Mouse (Mus musculus): ENCODE results near the gene Pmepa1. TPM values are rescaled to one million over a fixed set of nuclear protein-coding genes. Genes with fewer than 3 reads are reported as not detected.

The Pmepa1 gene
- polyA plus RNA-seq, 1 experiment, result 93.7 TPM

DNA sequence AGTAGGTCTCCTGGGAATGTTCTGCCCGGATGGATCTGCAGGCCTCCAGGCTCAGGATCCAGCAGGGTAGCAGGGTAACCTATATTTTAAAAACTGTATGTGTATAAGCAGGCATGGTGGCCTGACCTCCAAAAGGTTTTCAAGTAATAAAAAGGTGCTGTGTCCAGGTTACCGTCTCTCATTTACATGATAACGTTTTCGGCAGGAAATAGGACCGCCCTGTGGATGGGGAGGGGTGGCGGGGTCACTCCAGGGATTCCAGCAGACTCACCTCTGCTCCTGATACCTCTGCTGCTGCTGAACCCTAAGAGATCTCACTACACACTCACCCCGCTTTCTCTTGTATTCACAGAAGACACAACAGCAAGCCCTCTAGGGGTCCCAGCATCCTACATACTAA, 50.4 kb downstream of the Pmepa1 start:
- no peak for DNase-seq (ENCODE audit: low read depth)

DNA sequence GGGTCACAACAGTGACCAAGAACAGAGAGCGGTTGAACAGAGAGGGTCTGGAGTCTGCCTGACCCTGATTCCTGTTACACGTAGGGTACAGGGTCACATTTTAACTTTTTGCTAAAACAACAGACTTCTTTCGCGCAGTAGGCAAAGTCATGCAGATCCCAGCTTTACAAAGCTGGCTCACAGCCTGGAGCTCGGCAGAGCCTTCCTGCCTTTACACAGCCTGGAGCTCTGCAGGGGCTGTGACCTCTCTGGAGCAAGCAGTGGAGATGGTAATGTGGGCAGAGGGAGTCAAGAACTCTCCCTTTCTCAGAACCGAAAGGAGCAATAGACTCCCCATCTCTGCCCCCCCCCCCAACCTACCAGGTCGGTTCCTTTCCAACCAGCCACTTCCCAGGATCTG, 51.5 kb downstream of the Pmepa1 start:
- no peak for DNase-seq (ENCODE audit: low read depth)

DNA sequence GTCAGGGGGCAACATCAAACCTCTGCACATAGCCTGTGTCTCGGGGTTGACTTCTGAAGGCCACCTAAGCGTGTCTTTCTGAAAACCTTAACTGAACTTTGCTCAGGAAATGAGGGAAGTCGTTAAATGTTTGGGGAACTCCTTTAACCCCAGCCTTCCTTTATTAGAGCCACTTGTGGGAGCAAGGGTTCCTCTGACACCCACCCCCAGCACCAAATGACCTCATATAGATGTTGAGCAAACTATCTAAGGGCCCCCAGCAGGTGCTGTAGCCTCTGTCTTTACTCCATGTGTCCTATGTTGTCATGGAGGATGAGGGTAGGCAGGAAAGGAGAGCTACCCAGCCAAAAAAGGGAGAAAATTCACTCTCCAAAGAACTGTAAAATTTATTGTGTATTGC, 52.2 kb downstream of the Pmepa1 start:
- DNase-seq (ENCODE audit: low read depth), result no peak

DNA sequence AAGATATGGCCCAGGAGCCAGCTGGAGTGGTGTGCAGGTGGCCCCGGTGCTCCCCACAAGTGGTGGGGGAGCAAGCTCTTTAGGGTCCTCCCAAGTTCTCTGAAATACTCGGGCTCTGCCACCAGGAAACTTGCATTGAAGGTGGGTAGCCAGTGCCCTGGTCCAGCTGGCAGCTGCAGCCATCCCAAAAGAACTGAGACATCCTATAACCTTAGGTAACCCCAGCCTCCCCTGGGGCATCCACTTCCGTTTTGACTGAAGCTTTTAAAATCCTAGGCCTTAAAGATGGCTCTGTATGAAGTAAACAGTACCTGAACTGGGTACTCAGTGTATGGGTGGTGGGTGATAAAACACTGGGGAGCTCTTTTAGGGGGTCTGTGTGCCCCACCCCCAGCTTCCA, 52.8 kb downstream of the Pmepa1 start:
- DNase-seq (ENCODE audit: low read depth), result no peak

DNA sequence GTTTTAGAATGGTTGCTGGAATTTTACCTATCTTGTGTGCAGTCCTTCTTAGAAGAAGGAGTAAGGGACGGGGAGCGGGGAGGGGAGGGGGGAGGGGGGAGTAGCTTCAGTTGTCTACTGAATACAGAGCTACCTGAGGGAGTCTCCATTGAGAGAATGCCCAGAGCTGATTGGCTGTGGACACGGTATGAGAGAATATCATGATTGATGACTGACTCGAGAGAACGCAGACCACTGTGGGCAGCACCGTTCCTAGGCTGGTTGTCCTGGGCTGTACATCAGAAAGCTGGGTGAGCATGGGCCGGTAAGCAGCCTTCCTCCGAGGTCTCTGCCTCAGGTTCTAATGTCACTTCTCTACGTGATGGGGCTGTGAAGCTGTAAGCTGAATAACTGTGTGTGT, 55.6 kb downstream of the Pmepa1 start:
- no peak for DNase-seq (ENCODE audit: low read depth)

DNA sequence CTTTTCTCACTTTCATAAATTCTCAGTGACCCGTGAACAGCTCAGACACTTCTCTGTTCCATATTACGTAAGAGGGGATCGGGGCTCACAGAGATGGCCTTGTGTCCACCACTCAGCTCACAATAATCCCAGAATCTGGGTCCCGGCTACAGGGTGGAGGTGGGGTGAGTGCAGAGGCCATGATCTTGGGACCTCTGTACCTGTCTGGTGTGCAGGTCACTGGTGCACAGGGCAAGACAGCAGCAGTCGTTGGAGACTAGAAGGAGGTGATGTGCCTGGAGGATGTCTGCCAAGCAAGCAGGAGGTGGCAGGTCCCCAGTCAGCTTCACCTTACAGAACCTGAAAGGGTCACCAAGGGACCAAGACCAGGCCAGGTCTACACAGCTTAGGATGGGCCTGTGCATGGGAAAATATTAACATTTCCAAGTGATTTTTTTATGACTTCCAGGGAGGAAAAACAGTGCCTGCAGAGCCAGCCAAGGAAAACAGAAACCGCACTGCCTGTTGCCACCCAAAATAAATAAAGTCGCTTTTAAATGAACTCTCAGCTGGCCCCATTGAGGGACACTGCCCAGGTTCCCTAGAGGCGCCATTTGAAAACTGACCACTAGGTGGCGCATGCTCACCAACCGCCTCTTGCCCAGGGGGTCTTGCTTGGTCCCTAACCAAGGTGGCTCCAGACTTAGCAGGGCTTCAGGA, 56.9 kb downstream of the Pmepa1 start:
- DNase-seq (ENCODE audit: low read depth), result no peak

DNA sequence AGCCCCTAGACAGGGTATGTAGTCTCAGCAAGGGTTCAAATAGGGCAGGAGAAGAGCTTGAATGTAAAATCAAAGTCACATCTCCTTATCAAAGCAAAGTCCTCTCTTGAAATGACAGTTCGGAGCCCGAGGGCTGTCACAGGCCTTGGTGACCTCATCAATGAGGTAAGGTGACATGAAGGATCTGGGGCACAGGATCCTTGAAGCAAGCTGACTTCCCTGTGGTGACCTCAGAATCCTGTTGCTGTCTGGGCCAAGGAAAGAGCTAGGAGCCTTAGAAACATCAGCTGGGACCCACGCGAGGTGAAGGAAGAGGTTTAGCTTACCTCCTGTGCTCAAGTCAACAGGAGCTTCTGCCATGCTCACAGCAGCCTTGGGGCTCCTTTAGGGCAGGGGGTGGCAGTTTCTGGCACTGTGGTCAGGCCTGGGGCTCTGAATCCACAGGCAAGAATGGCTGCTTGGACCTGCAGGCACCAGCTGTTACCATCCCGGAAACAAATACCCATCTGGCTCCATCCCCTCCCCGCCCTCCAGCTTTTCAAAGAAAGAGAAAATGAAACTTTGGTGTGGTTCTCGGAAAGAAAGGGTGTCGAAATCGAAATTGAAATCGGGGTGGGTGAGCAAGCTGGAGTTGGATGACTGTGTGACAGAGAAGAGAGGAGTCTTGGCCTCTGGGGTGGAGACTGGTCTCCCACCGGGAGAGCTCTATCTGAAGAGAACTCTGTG, 57.8 kb downstream of the Pmepa1 start, which contains the start of gene Zbp1:
TSS of gene Zbp1 (minus strand) at position 508 of the 726 bp plus-strand sequence.
- DNase-seq (ENCODE audit: low read depth), result no peak

DNA sequence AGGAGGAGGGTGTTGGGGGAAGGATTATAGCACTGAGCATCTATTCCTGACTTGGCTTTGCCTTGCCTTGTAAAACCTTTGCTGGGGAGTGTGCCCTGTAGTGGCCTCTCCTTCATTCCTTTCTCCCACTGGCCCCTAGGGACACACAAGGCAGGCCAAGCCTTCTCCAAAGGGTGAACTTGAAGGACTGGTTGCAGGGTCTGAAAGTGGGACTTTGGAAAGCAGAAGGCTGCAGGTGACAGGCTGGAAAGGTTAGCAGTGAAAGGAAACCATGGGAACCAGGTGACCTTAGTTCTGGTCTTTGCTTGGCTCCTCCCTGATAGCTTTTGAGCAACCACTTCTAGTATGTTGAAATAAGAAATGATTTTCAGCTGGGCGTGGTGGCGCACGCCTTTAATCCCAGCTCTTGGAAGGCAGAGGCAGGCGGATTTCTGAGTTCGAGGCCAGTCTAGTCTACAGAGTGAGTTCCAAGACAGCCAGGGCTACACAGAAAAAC, 58.5 kb downstream of the Pmepa1 start:
- DNase-seq (ENCODE audit: low read depth), result no peak

DNA sequence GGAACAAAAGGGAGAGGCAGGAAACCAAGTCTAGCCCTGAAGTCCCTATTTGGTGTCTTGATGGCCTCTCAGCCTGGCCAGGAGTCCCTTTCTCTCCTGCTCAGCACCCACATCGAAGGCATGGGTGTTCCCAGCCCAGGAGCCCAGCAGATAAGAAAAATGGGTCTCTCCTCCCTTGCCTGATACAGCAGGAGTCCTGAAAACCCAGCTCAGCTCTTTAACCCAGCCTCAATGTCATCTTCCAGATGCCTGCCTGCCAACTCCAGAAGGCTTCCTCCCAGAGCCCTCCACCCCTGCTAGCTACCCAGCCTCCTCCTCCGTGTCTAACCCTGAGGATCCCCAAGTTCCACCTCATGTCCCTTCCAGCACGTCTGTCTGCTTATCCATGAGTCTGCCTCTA, 59.1 kb downstream of the Pmepa1 start:
- no peak for DNase-seq (ENCODE audit: low read depth)

DNA sequence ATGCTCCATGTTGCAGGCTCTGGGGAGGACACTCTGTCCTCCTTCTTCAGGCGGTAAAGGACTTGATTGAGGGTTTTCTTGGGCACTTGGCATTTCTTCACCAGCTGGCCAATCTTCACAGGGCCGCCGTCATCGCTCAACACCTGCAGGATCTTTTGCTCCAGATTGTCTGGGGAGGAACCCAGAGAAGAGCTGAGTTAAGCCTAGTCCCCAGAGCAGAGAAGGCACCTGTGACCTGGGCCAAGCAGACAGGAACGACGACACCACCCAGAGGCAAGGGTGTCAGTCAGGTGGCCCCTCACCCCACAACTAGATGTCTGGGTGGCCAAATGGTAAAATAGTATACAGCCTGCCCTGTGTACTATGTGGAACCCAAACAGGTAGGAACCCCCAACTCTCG, 59.5 kb downstream of the Pmepa1 start:
- no peak for DNase-seq (ENCODE audit: low read depth)

DNA sequence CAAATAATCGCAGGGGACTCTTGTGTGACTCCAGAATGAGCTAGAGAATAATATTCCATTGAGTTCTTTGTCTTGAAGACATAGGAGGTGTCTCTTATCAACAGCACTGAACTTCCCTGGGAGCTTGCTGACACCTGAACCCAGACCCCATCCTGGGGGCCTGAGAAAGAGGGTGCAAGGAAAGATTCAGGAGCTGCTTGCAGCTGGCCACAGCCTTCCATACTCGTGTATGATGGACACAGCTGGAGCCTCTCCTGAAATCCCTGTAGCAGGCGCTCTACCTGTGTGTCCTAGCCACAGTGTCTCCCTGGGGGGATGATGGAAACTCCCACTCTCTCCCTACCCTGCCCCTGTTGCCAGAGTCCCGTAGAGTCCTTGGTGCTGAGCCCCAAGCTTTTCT, 64.1 kb downstream of the Pmepa1 start:
- DNase-seq (ENCODE audit: low read depth), result no peak

DNA sequence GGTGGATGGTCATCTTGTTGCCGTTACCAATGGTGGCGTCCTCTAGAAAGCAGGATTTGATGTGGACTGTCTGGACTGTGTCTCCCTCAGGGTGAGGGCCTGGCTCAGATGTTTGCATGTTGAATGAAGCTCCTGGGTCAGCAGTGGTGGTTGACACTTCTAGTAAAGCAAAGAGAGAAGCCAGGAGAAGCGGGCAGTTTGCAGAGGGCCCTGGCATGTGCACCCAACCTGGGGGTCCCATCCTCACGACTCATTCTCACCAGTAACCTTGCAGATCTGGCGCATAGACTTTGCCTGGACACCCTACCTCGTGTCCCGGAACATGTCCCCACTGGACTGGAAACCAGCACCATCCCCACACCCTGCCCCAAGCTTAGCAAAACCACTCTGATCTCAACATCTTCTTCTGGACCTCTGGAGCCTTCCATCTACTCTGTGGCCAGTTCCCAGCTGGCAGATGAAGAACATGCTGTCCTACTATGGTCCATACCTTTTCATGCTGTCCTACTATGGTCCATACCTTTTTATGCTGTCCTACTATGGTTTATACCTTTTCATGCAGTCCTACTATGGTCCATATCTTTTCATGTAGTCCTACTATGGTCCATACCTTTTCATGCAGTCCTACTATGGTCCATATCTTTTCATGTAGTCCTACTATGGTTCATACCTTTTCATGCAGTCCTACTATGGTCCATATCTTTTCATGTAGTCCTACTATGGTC, 67.1 kb downstream of the Pmepa1 start:
- no peak for DNase-seq (ENCODE audit: low read depth)

DNA sequence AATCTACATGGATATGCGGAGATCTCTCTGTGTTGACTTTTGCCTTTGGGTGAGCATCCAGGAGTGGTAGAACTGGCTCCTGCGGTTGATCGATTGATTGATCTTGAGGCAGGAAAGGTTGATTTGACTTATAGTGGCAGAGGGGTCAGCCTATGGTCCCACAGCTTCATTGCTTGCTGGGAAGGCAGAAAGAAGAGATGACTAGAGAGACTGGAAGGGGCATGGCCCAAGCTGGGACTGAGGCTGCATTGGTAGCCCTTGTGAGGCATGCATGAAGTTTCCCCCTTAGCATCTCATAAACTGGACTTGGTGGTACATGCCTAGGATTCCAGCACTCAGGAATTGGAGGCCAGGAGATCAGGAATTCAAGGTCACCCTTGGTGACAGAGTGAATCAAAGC, 69.3 kb downstream of the Pmepa1 start:
- DNase-seq (ENCODE audit: low read depth), result no peak

DNA sequence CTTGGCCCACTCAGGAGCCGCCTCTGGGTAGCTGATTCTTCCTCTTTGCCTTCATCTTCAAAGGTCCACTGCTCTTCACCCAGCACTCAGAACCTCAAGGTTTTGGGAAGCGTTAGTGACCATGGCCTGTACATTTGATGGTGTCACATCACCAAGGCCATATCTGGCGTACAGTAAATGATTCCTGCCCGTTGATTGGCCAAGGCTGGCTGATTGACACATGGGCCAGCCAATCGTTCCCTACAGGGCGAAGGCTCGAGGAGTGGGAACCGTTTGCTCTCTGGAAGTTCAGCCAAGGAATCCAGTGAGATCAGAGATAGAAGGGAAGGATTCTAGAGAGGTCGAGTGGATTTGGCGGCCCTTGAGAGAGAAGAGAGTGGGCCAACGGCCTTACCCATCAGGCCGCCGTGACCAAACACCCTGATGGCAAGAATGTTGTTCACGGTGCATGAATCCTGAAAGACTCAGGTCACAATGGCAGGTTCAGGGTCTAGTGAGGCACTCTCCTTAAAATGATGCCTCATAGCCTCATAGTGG, 70.7 kb downstream of the Pmepa1 start:
- DNase-seq (ENCODE audit: low read depth), result no peak

DNA sequence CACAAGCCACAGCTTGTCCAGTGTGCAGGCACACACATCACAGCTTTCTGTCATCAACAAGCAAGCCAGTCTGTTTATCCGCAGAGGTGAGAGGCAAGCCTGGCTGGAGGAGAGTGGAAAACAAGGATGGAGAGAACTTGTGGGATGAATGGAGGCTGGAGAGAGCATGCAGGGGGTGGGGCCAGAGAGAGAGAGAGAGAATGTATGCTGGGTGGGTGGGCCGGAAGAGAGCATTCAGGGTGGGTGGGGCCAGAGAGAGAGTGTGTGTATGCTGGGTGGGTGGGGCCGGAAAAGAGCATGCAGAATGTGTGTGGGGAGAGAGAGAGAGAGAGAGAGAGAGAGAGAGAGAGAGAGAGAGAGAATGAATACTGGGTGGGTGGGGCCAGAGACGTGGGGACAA, 71.7 kb downstream of the Pmepa1 start:
- DNase-seq (ENCODE audit: low read depth), result no peak

DNA sequence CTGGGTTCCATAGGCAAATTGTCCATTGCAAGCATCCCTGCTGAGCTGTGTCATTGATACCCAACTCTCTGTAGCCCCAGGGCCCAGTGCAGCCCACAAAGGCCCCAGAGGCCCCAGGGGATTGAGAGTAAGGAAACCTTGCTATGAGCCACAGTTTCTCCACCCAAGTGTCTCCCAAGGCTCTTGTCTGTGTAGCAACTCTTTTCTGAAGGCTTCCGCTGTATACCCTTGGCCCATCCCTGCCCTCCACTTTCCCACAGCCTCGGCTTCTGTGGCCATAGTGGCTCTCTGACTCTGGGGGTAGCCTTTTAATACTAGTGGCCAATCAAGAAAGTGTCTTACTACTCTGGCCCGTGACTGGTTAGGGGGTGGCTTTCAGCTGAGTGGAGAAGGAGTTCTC, 72.6 kb downstream of the Pmepa1 start:
- no peak for DNase-seq (ENCODE audit: low read depth)

DNA sequence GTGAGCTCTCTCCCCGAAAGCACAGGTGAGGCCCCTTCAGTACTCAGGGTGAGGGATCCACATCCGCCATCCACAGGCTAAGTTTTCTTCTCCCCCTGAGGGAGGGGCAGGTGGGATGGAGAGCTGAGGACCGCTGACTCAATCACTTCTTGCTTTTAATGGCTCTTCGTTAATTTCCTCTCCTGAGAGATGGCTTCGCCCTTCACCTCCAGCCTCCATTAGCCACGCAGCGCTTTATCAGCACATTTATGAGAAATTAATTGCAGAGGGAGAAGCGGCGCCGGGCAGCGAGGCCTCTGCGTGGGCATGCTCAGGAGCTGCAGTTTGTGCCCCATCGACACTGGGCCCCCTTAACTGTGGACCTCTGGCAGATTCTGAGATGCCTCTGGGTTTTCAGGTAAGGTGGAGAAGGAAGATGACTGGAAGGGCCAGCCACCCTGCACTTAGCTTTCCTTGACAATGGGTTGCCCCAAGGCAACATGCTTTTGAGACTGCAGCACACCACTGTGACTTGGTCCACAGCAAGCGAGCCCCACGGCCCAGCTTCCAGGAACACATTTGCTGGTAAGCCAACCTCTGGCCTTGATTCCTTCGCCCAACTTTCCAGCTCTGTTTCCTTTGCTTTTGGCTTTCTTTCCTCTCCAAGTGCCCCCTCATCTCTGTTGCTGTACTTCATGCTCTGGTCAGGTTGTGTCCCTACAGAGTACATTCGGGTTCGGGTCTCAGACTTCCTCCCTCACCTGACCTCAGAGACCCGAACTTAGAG, 73.2 kb downstream of the Pmepa1 start:
- no peak for DNase-seq (ENCODE audit: low read depth)

DNA sequence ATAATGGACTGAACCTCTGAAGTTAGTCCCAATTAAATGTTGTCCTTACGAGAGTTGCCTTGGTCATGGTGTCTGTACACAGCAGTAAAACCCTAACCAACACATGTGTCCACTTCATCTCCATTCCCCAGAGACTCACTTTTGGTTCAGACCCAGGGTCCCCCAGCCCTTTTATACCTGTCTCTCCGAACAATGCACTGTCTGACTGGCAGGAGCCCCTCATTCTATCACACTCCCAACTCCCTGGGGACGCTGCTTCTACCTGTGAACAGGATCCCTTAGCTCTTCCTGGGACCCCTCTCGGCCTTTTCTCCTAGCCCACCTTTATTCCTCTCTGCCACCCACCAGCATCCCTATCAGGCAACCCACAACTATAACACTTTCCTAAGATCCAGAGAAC, 81.5 kb downstream of the Pmepa1 start:
- no peak for DNase-seq (ENCODE audit: low read depth)

DNA sequence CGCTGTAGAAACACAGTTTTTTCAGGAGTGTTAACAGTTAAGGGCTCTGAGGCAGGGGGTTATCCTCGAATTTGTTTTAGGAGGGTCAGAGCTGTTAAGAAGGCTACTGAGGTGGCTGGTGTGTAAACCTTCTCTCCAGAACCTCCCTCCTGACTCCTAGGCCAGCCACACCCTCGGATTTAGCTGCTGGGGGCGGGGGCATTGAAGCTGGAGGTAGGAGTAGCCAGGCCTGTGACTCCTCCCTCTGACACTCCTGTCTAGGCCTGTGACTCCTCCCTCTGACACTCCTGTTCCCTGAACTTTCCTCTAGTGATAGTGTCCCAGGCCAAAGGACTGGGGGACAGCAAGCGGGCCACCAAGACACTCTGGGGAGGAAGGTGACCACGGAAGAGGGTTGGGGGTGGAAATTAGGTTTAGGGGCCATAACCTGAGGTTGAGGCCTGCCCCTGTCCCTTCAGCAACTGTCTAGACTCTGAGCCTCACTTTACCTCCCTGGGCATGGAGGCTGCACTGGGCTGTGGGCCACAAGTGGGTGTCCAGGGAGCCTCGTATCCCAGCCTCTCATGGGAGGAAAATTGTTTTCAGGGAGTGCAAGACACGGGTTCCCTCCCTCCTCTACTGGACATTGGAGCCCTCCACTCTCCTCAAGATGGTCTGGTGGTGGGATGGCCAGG, 89.0 kb downstream of the Pmepa1 start:
- DNase-seq (ENCODE audit: low read depth), result no peak

DNA sequence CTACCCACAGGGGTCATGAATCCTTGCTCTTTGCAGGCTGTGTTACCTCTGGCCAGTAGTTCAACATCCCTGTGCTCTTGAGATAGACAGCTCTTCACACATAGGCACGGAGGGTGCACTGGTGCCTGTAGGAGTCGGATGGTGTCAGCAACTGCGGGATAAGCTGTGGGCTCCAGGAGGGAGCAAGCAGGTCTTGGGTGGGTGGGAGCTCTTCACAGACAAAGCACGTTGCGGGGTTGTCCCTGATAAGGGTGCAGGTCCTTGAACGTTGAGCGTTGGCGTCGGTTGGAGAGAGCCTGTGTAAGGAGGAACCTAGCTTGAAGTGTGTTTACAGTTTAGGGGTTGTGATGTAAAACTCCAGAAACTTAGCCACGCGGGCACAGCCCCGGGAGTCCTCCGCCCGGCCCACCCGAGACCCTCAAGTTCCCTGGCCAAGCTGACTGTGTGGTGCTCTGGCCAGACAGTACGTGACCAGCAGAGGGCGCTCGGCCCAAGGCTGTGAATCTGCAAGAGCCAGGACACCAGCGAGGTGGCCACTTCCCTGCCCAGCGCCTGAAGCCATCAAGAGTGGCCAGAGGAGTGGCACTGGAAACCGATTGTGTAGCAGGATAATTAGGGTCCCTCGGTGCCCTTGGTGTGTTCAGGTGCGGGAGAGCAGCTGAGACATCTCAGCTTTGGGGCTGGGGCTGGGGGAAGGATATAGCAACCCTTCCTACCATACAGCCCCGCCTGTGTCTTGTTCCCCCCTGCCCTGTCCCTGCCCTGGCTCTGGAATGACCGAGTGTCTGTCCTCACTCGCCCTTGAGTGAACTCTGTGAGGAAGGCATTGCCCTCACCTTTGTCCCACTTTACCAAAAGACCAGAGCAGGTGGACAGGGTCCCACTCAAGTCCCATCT, 90.0 kb downstream of the Pmepa1 start:
- no peak for DNase-seq (ENCODE audit: low read depth)

All from gonadal fat pad, adult 2 months (tissue).